Mouse (Mus musculus): ENCODE data around the gene Grtp1. TPM values are rescaled to one million over a fixed set of nuclear protein-coding genes. Genes with fewer than 3 reads are reported as not detected.
"Not testable (repeated sequence)": the region's sequence is repeated elsewhere in the genome, so short reads cannot be mapped to it uniquely, and the experiment has no call there.

Gene Grtp1
- polyA plus RNA-seq, 1 experiment from 2014 or later: 14.5 TPM

- no peaks in the 10 kb centered on the region for H3K27me3 ChIP-seq (ENCODE audit: insufficient read depth, poor library complexity, severe bottlenecking)
- peak within 1 kb of the TSS; percentile 93 for H3K27ac ChIP-seq
- peak; percentile 98 for DNase-seq (ENCODE audit: low spot score)
- no peaks in the 10 kb centered on the region for H3K36me3 ChIP-seq
- no peaks in the 10 kb centered on the region for H3K9me3 ChIP-seq
- H3K4me3 ChIP-seq: peak within 1 kb of the TSS; percentile 100
- WGBS: under 1% methylated on average over 50 of the region's 50 CpGs
- peaks cover 16% of the 10 kb centered on the region for H3K4me1 ChIP-seq (replicated peaks)
Measured at GRCm38 (mm10) chr8:13158718-13159376, 41.6 kb downstream of the Grtp1 start, which contains the start of gene Lamp1. Gene Lamp1, plus strand, starts transcription at chr8:13159161.

DNA sequence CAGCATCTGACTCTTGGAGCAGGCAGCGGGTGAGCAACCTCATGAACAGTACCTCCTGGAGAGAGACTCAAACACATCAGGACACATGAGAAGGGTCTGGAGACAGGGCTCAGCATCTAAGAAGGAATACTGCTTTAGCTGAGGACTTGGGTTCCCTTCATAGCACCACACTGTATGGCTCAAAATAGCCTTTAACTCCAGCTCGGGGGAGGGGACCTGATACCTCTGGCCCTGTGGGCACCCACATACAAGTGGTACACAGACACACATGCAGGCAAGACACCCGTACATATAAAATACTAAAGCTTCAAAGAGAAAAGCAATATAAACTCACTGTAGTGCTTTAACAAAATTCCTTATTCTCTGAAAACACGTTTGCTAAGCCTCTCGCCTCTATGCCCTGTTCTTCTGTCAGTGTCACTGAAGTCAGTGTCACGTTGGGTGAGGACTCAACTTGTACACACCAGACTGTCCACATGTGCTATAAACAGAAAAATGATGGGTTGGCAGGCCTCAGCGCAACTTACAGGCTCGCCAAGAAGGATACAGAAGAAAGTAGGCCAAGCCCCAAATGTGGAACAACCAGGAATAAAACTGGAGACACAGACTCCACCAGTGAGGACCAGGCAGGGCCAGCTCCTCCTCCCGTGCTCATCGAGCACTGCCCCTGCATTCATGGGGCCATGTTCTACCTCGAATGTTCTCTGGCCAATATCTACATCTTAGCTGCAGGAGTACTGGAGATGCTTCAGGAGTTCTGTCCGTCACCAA lies 43.9 kb downstream of the Grtp1 start:
- no peak for DNase-seq (ENCODE audit: low spot score)
- Histone ChIP-seq H3K9me3 (no peaks in the 10 kb centered on the region), H3K27me3 (ENCODE audit: insufficient read depth, poor library complexity, severe bottlenecking) (no peaks in the 10 kb centered on the region), H3K4me3 (no peak overlapping the region), H3K4me1 (replicated peaks) (peaks cover 16% of the 10 kb centered on the region), H3K27ac (no peak overlapping the region), H3K36me3 (no peaks in the 10 kb centered on the region)
- 79% methylated on average over 12 of the region's 12 CpGs for WGBS

GRCm38 (mm10) chr8:13155358-13155757 lies 45.1 kb downstream of the Grtp1 start:
- 76% methylated on average over 9 of the region's 9 CpGs for WGBS
- no peak overlapping the region for H3K27ac ChIP-seq
- DNase-seq (ENCODE audit: low spot score): no peak
- H3K27me3 ChIP-seq (ENCODE audit: insufficient read depth, poor library complexity, severe bottlenecking): no peaks in the 10 kb centered on the region
- H3K36me3 ChIP-seq: peaks cover 4% of the 10 kb centered on the region; the same call in 1 of the 2 replicates
- no peak overlapping the region for H3K4me3 ChIP-seq
- H3K4me1 ChIP-seq (replicated peaks): peaks cover 12% of the 10 kb centered on the region
- no peaks in the 10 kb centered on the region for H3K9me3 ChIP-seq

GRCm38 (mm10) chr8:13154099-13154498 lies 46.3 kb downstream of the Grtp1 start:
- H3K4me1 ChIP-seq (replicated peaks): peaks cover 4% of the 10 kb centered on the region
- 80% methylated on average over 9 of the region's 9 CpGs for WGBS
- no peak overlapping the region for H3K27ac ChIP-seq
- H3K9me3 ChIP-seq: no peaks in the 10 kb centered on the region
- DNase-seq (ENCODE audit: low spot score): no peak
- H3K36me3 ChIP-seq: peaks cover 14% of the 10 kb centered on the region
- H3K4me3 ChIP-seq: no peak overlapping the region
- no peaks in the 10 kb centered on the region for H3K27me3 ChIP-seq (ENCODE audit: insufficient read depth, poor library complexity, severe bottlenecking)

DNA sequence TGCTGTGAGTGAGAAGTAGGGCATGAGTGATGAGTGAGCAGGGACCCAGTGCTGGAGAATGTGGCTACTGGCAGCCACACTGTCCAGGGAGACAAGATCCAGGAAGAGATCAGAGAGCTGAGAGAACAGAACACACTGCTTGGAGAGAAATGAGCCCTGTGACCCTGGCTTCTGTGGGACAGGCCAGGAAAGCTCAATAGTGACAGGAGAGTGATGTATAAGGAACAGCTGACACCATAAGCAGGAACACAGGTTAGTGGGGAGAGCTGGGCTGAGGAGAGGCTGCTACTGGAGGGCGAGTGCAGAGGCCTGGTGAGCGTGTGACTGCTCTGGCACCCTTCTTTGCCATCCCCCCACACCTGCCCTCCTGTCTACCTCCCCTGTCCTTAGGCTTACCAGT lies 49.5 kb downstream of the Grtp1 start:
- H3K27ac ChIP-seq: no peak overlapping the region
- DNase-seq (ENCODE audit: low spot score): no peak
- no peaks in the 10 kb centered on the region for H3K27me3 ChIP-seq (ENCODE audit: insufficient read depth, poor library complexity, severe bottlenecking)
- H3K4me3 ChIP-seq: no peak overlapping the region
- no peaks in the 10 kb centered on the region for H3K9me3 ChIP-seq
- H3K4me1 ChIP-seq (replicated peaks): no peaks in the 10 kb centered on the region
- peaks cover 42% of the 10 kb centered on the region for H3K36me3 ChIP-seq
- 89% methylated on average over 2 of the region's 2 CpGs for WGBS

GRCm38 (mm10) chr8:13149866-13150265 lies 50.6 kb downstream of the Grtp1 start:
- H3K36me3 ChIP-seq: peaks cover 53% of the 10 kb centered on the region
- 71% methylated on average over 5 of the region's 5 CpGs for WGBS
- no peak for DNase-seq (ENCODE audit: low spot score)

GRCm38 (mm10) chr8:13149287-13149686 lies 51.1 kb downstream of the Grtp1 start:
- DNase-seq (ENCODE audit: low spot score): no peak
- 92% methylated on average over 2 of the region's 2 CpGs for WGBS
- H3K27ac ChIP-seq: no peak overlapping the region
- H3K9me3 ChIP-seq: no peaks in the 10 kb centered on the region
- peaks cover 59% of the 10 kb centered on the region for H3K36me3 ChIP-seq
- no peaks in the 10 kb centered on the region for H3K27me3 ChIP-seq (ENCODE audit: insufficient read depth, poor library complexity, severe bottlenecking)
- no peaks in the 10 kb centered on the region for H3K4me1 ChIP-seq (replicated peaks)
- H3K4me3 ChIP-seq: no peak overlapping the region

More at GRCm38 (mm10) chr8:13149866-13150265, 50.6 kb downstream of the Grtp1 start:
- H3K27ac ChIP-seq: no peak overlapping the region
- no peak overlapping the region for H3K4me3 ChIP-seq
- H3K4me1 ChIP-seq (replicated peaks): no peaks in the 10 kb centered on the region
- no peaks in the 10 kb centered on the region for H3K9me3 ChIP-seq
- H3K27me3 ChIP-seq (ENCODE audit: insufficient read depth, poor library complexity, severe bottlenecking): no peaks in the 10 kb centered on the region

GRCm38 (mm10) chr8:13148476-13148875 lies 51.9 kb downstream of the Grtp1 start:
- 97% methylated on average over 2 of the region's 2 CpGs for WGBS
- Histone ChIP-seq H3K27me3 (ENCODE audit: insufficient read depth, poor library complexity, severe bottlenecking) (no peaks in the 10 kb centered on the region), H3K4me1 (replicated peaks) (no peaks in the 10 kb centered on the region), H3K9me3 (no peaks in the 10 kb centered on the region), H3K27ac (no peak overlapping the region), H3K36me3 (peaks cover 67% of the 10 kb centered on the region), H3K4me3 (no peak overlapping the region)
- no peak for DNase-seq (ENCODE audit: low spot score)

- Histone ChIP-seq H3K9me3 (no peaks in the 10 kb centered on the region), H3K27me3 (ENCODE audit: insufficient read depth, poor library complexity, severe bottlenecking) (no peaks in the 10 kb centered on the region), H3K27ac (no peak overlapping the region), H3K4me3 (no peak overlapping the region), H3K4me1 (replicated peaks) (no peaks in the 10 kb centered on the region), H3K36me3 (peaks cover 100% of the 10 kb centered on the region)
- WGBS: over 99% methylated on average over 5 of the region's 5 CpGs
- DNase-seq (ENCODE audit: low spot score): no peak
Measured at GRCm38 (mm10) chr8:13141681-13142080, 58.7 kb downstream of the Grtp1 start.

GRCm38 (mm10) chr8:13139641-13140182 lies 60.7 kb downstream of the Grtp1 start:
- H3K27ac ChIP-seq: no peak overlapping the region
- no peak overlapping the region for H3K4me3 ChIP-seq
- no peaks in the 10 kb centered on the region for H3K9me3 ChIP-seq
- H3K4me1 ChIP-seq (replicated peaks): no peaks in the 10 kb centered on the region
- DNase-seq (ENCODE audit: low spot score): no peak
- WGBS: 94% methylated on average over 6 of the region's 6 CpGs
- peaks cover 100% of the 10 kb centered on the region for H3K36me3 ChIP-seq
- H3K27me3 ChIP-seq (ENCODE audit: insufficient read depth, poor library complexity, severe bottlenecking): no peaks in the 10 kb centered on the region

DNA sequence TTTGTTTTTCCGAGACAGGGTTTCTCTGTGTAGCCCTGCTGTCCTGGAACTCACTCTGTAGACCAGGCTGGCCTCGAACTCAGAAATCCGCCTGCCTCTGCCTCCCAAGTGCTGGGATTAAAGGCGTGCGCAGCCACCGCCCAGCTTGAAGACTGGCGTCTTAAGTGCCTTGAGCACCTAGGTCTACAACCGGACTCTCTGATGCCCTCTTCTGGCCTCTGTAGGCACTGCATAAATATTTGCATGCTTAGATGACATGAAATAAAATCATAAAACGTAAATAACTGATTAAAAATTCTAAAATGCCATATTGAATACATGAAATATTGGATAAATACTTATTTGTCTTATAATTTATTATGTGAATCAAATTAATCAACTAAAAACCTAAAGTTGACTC lies 68.2 kb downstream of the Grtp1 start:
- H3K36me3 ChIP-seq: peaks cover 95% of the 10 kb centered on the region
- WGBS: 81% methylated on average over 9 of the region's 9 CpGs
- H3K4me3 ChIP-seq; H3K27me3 ChIP-seq (ENCODE audit: insufficient read depth, poor library complexity, severe bottlenecking); H3K27ac ChIP-seq; H3K9me3 ChIP-seq; H3K4me1 ChIP-seq (replicated peaks): not testable (repeated sequence)
- DNase-seq (ENCODE audit: low spot score): peak; percentile 36

DNA sequence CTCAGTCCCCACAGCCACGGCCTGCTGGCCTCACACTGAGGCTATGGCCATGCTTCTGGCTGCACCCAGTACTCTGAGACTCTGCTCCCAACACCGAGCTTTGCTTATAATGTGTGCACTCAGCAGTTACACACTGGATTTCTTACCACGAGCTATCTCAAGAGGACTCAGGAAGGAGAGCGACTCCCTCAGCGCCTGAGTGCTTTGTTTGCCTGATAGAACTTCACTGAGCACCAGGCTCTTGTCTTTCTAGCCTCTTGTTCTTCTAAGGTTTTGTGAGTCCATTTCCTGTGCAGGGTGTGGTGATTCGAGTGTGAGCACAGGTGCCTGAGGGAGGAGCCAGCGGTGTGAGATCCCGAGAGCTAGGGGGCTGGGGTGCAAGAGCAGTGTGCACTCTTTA lies 75.5 kb downstream of the Grtp1 start:
- DNase-seq (ENCODE audit: low spot score): no peak
- H3K27ac ChIP-seq: no peak overlapping the region
- H3K36me3 ChIP-seq: peaks cover 93% of the 10 kb centered on the region
- no peaks in the 10 kb centered on the region for H3K9me3 ChIP-seq
- H3K4me3 ChIP-seq: no peak overlapping the region
- WGBS: 98% methylated on average over 8 of the region's 8 CpGs
- H3K27me3 ChIP-seq (ENCODE audit: insufficient read depth, poor library complexity, severe bottlenecking): no peaks in the 10 kb centered on the region
- no peaks in the 10 kb centered on the region for H3K4me1 ChIP-seq (replicated peaks)

GRCm38 (mm10) chr8:13122887-13123421 lies 77.5 kb downstream of the Grtp1 start:
- Histone ChIP-seq H3K9me3 (no peaks in the 10 kb centered on the region), H3K27ac (no peak overlapping the region), H3K27me3 (ENCODE audit: insufficient read depth, poor library complexity, severe bottlenecking) (no peaks in the 10 kb centered on the region), H3K4me1 (replicated peaks) (no peaks in the 10 kb centered on the region), H3K36me3 (peaks cover 92% of the 10 kb centered on the region), H3K4me3 (no peak overlapping the region)
- WGBS: 96% methylated on average over 7 of the region's 7 CpGs
- DNase-seq (ENCODE audit: low spot score): no peak

Measured in hindbrain, embryonic 10.5 days (tissue).